Mouse (Mus musculus): ENCODE measurements around the gene Mecom. TPM values are rescaled to one million over a fixed set of nuclear protein-coding genes. Genes with fewer than 3 reads are reported as not detected.

Gene Mecom
- polyA plus RNA-seq, 1 experiment = not detected

GRCm38 (mm10) chr3:30113249-30113770 lies 434.5 kb downstream of the Mecom start:
- Histone ChIP-seq H3K9me3 (no peaks in the 10 kb centered on the region), H3K27me3 (replicated peaks) (no peaks in the 10 kb centered on the region), H3K4me1 (no peaks in the 10 kb centered on the region), H3K36me3 (replicated peaks; ENCODE audit: low read length) (no peaks in the 10 kb centered on the region), H3K4me3 (replicated peaks) (no peak overlapping the region)
- TF ChIP-seq FLI1 (IDR thresholded peaks at IDR 0.05; ENCODE audit: low read length) = no peak
- TF ChIP-seq GATA1 (IDR thresholded peaks at IDR 0.05; ENCODE audit: borderline replicate concordance, low read length) = no peak

- H3K36me3 ChIP-seq (replicated peaks; ENCODE audit: low read length) = no peaks in the 10 kb centered on the region
- TF ChIP-seq GATA1 (IDR thresholded peaks at IDR 0.05; ENCODE audit: borderline replicate concordance, low read length) (no peak), FLI1 (IDR thresholded peaks at IDR 0.05; ENCODE audit: low read length) (no peak)
- no peaks in the 10 kb centered on the region for H3K9me3 ChIP-seq
- H3K4me1 ChIP-seq = peaks cover 18% of the 10 kb centered on the region
- no peaks in the 10 kb centered on the region for H3K27me3 ChIP-seq (replicated peaks)
- no peak overlapping the region for H3K4me3 ChIP-seq (replicated peaks)
Measured at GRCm38 (mm10) chr3:30107945-30108670, 439.7 kb downstream of the Mecom start.

GRCm38 (mm10) chr3:30106481-30106880 lies 441.3 kb downstream of the Mecom start:
- TF ChIP-seq GATA1 (IDR thresholded peaks at IDR 0.05; ENCODE audit: borderline replicate concordance, low read length) (no peak), FLI1 (IDR thresholded peaks at IDR 0.05; ENCODE audit: low read length) (no peak)

GRCm38 (mm10) chr3:30105859-30106258 lies 441.9 kb downstream of the Mecom start:
- H3K4me3 ChIP-seq (replicated peaks) = no peak overlapping the region
- H3K27me3 ChIP-seq (replicated peaks) = no peaks in the 10 kb centered on the region
- H3K9me3 ChIP-seq = no peaks in the 10 kb centered on the region
- no peak for TF ChIP-seq GATA1 (IDR thresholded peaks at IDR 0.05; ENCODE audit: borderline replicate concordance, low read length)
- TF ChIP-seq FLI1 (IDR thresholded peaks at IDR 0.05; ENCODE audit: low read length) = no peak
- peaks cover 18% of the 10 kb centered on the region for H3K4me1 ChIP-seq
- no peaks in the 10 kb centered on the region for H3K36me3 ChIP-seq (replicated peaks; ENCODE audit: low read length)

More at GRCm38 (mm10) chr3:30106481-30106880, 441.3 kb downstream of the Mecom start:
- Histone ChIP-seq H3K4me1 (peaks cover 18% of the 10 kb centered on the region), H3K9me3 (no peaks in the 10 kb centered on the region), H3K36me3 (replicated peaks; ENCODE audit: low read length) (no peaks in the 10 kb centered on the region), H3K4me3 (replicated peaks) (peak overlapping the region; percentile 86), H3K27me3 (replicated peaks) (no peaks in the 10 kb centered on the region)

- Histone ChIP-seq H3K4me1 (peaks cover 18% of the 10 kb centered on the region), H3K36me3 (replicated peaks; ENCODE audit: low read length) (no peaks in the 10 kb centered on the region), H3K4me3 (replicated peaks) (peak overlapping the region; percentile 68), H3K27me3 (replicated peaks) (no peaks in the 10 kb centered on the region), H3K9me3 (no peaks in the 10 kb centered on the region)
- TF ChIP-seq FLI1 (IDR thresholded peaks at IDR 0.05; ENCODE audit: low read length) (no peak), GATA1 (IDR thresholded peaks at IDR 0.05; ENCODE audit: borderline replicate concordance, low read length) (no peak)
Measured at GRCm38 (mm10) chr3:30105194-30105823, 442.5 kb downstream of the Mecom start.

- TF ChIP-seq GATA1 (IDR thresholded peaks at IDR 0.05; ENCODE audit: borderline replicate concordance, low read length) (no peak), FLI1 (IDR thresholded peaks at IDR 0.05; ENCODE audit: low read length) (no peak)
- Histone ChIP-seq H3K9me3 (no peaks in the 10 kb centered on the region), H3K4me1 (peaks cover 18% of the 10 kb centered on the region), H3K27me3 (replicated peaks) (no peaks in the 10 kb centered on the region), H3K36me3 (replicated peaks; ENCODE audit: low read length) (no peaks in the 10 kb centered on the region), H3K4me3 (replicated peaks) (no peak overlapping the region)
Measured at GRCm38 (mm10) chr3:30104515-30105098, 443.2 kb downstream of the Mecom start.

- TF ChIP-seq FLI1 (IDR thresholded peaks at IDR 0.05; ENCODE audit: low read length) (no peak), GATA1 (IDR thresholded peaks at IDR 0.05; ENCODE audit: borderline replicate concordance, low read length) (no peak)
- Histone ChIP-seq H3K27me3 (replicated peaks) (no peaks in the 10 kb centered on the region), H3K36me3 (replicated peaks; ENCODE audit: low read length) (no peaks in the 10 kb centered on the region), H3K9me3 (no peaks in the 10 kb centered on the region), H3K4me3 (replicated peaks) (no peak overlapping the region), H3K4me1 (peaks cover 17% of the 10 kb centered on the region)
Measured at GRCm38 (mm10) chr3:30101146-30101545, 446.7 kb downstream of the Mecom start.

- no peak for TF ChIP-seq FLI1 (IDR thresholded peaks at IDR 0.05; ENCODE audit: low read length)
- Histone ChIP-seq H3K27me3 (replicated peaks) (no peaks in the 10 kb centered on the region), H3K4me3 (replicated peaks) (no peak overlapping the region), H3K4me1 (peaks cover 7% of the 10 kb centered on the region), H3K36me3 (replicated peaks; ENCODE audit: low read length) (no peaks in the 10 kb centered on the region), H3K9me3 (no peaks in the 10 kb centered on the region)
Measured at GRCm38 (mm10) chr3:30097713-30098112, 450.1 kb downstream of the Mecom start.

- Histone ChIP-seq H3K9me3 (no peaks in the 10 kb centered on the region), H3K36me3 (replicated peaks; ENCODE audit: low read length) (no peaks in the 10 kb centered on the region), H3K4me3 (replicated peaks) (no peak overlapping the region), H3K27me3 (replicated peaks) (no peaks in the 10 kb centered on the region), H3K4me1 (peaks cover 7% of the 10 kb centered on the region)
- TF ChIP-seq GATA1 (IDR thresholded peaks at IDR 0.05; ENCODE audit: borderline replicate concordance, low read length) (no peak), FLI1 (IDR thresholded peaks at IDR 0.05; ENCODE audit: low read length) (no peak)
Measured at GRCm38 (mm10) chr3:30097129-30097528, 450.7 kb downstream of the Mecom start.

- Histone ChIP-seq H3K36me3 (replicated peaks; ENCODE audit: low read length) (no peaks in the 10 kb centered on the region), H3K9me3 (no peaks in the 10 kb centered on the region), H3K27me3 (replicated peaks) (peaks cover 2% of the 10 kb centered on the region), H3K4me3 (replicated peaks) (no peak overlapping the region), H3K4me1 (peaks cover 11% of the 10 kb centered on the region)
- TF ChIP-seq FLI1 (IDR thresholded peaks at IDR 0.05; ENCODE audit: low read length) = no peak
- TF ChIP-seq GATA1 (IDR thresholded peaks at IDR 0.05; ENCODE audit: borderline replicate concordance, low read length) = no peak
Measured at GRCm38 (mm10) chr3:30093005-30093404, 454.8 kb downstream of the Mecom start.
